Mouse (Mus musculus) hindbrain, embryonic 14.5 days (tissue): ENCODE measurements around the gene Lcn8. TPM values are rescaled to one million over a fixed set of nuclear protein-coding genes. Genes with fewer than 3 reads are reported as not detected.
"Not testable (repeated sequence)": the region's sequence is repeated elsewhere in the genome, so short reads cannot be mapped to it uniquely, and the experiment has no call there.

ENCODE experiments used
- ATAC-seq: fragments of 200-750 bp; cut with Nextera tagmentation; 2 replicates; pipeline ENCODE4 v1.8.0; 2017; ENCODE audit warnings: moderate number of reproducible peaks, mild to moderate bottlenecking, moderate TSS enrichment, moderate library complexity; ENCODE audit not compliant: low FRiP score
- DNase-seq: peaks from one replicate; pipeline ENCODE4 v3.0.0-alpha.2; 2015; ENCODE audit warnings: low spot score
- H3K27ac ChIP-seq: fragments of 300-500 bp; sonication (generic); 2 replicates; pipeline ENCODE4 v1.5.1; 2014; ENCODE audit warnings: mild to moderate bottlenecking, moderate library complexity
- H3K27me3 ChIP-seq: fragments of 300-500 bp; sonication (generic); 2 replicates; pipeline ENCODE4 v1.6.1; 2014; ENCODE audit warnings: mild to moderate bottlenecking, low read length, mixed read lengths; ENCODE audit not compliant: control insufficient read depth, insufficient read depth
- H3K36me3 ChIP-seq: fragments of 300-500 bp; sonication (generic); replicated peaks from 2 replicates; pipeline ENCODE4 v1.6.1; 2014; ENCODE audit not compliant: control insufficient read depth, insufficient read depth
- H3K4me1 ChIP-seq: fragments of 300-500 bp; sonication (generic); replicated peaks from 2 replicates; pipeline ENCODE4 v1.6.1; 2014; ENCODE audit warnings: antibody characterized with exemption, low read length, mixed read lengths; ENCODE audit not compliant: control insufficient read depth, insufficient read depth
- H3K4me2 ChIP-seq: fragments of 300-500 bp; sonication (generic); replicated peaks from 2 replicates; pipeline ENCODE4 v1.6.1; 2014; ENCODE audit warnings: mild to moderate bottlenecking, moderate library complexity
- H3K4me3 ChIP-seq: fragments of 300-500 bp; sonication (generic); replicated peaks from 2 replicates; pipeline ENCODE4 v1.5.1; 2014; ENCODE audit warnings: mild to moderate bottlenecking, low read length
- H3K9ac ChIP-seq: fragments of 300-500 bp; sonication (generic); 2 replicates; pipeline ENCODE4 v1.6.1; 2014
- H3K9me3 ChIP-seq: fragments of 300-500 bp; sonication (generic); 2 replicates; pipeline ENCODE4 v1.6.1; 2016; ENCODE audit warnings: low read length; ENCODE audit not compliant: control insufficient read depth
- WGBS: fragments of 180-500 bp; shearing (Covaris S2); extraction: QIAGEN DNeasy Blood & Tissue Kit; methylation state at CpG from one replicate; pipeline ENCODE4 v1.1.7; 2014; 5-methylcytosine and 5-hydroxymethylcytosine counted together
- polyA plus RNA-seq: library from polyadenylated mRNA; unstranded; fragments of >200 nt; fragmentation: Nextera tagmentation; extraction: Ambion mirVana; gene quantifications from 2 replicates; pipeline ENCODE4 v1.2.1, GENCODE M21; 2014

Gene Lcn8
- polyA plus RNA-seq, 1 experiment from 2014 or later: not detected

DNA sequence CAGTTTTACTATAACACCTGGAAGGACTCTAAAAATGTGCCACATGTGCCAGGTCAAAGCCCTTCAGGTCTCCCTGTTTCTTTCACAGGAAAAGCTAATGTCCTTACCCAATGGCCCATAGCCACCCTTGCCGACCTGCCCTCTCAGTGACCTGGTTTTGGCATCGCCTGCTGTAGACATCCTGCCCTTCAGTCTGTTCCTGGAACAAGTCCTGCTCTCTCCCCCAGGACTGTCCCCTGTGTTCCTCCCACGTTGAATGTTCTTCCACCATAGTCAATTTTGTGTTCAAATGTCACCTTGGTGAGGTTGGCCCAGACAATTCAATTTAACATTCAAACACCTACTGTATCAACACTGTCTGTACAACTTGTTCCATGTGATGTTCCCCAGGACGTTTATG is 44.0 kb downstream of the Lcn8 start:
- Histone ChIP-seq H3K4me2 (no peak overlapping the region), H3K4me3 (no peak overlapping the region), H3K36me3 (no peaks in the 10 kb centered on the region), H3K9ac (no peak overlapping the region), H3K9me3 (no peaks in the 10 kb centered on the region), H3K27me3 (no peaks in the 10 kb centered on the region), H3K4me1 (no peaks in the 10 kb centered on the region), H3K27ac (no peak overlapping the region)
- 70% methylated on average over 4 of the region's 4 CpGs for WGBS
- ATAC-seq (no peak), DNase-seq (no peak)

DNA sequence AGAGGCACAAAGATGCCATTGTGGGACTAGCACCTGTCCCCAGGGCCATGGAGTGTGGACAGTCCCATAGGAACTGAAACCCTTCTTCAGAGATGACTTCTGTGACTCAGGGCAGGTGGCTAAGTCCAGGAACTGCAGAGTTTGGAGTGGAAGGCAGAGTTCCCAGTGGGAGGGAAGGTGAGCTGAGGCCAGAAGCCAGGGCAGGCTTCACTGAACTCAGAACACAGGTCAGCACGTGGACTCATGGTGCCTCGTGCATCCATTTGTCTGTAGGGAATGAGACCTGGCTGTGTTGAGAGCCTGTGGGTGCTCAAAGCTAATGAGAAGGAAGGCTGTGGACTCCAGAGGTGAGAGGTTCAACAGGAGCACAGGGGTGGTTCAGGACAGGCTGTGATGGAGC is 45.8 kb downstream of the Lcn8 start:
- DNase-seq: no peak
- no peak for ATAC-seq
- no peaks in the 10 kb centered on the region for H3K27me3 ChIP-seq
- H3K9ac ChIP-seq: no peak overlapping the region
- no peaks in the 10 kb centered on the region for H3K4me1 ChIP-seq
- no peak overlapping the region for H3K4me3 ChIP-seq
- H3K36me3 ChIP-seq: no peaks in the 10 kb centered on the region
- H3K27ac ChIP-seq: no peak overlapping the region
- no peaks in the 10 kb centered on the region for H3K9me3 ChIP-seq
- 91% methylated on average over 2 of the region's 2 CpGs for WGBS
- no peak overlapping the region for H3K4me2 ChIP-seq

DNA sequence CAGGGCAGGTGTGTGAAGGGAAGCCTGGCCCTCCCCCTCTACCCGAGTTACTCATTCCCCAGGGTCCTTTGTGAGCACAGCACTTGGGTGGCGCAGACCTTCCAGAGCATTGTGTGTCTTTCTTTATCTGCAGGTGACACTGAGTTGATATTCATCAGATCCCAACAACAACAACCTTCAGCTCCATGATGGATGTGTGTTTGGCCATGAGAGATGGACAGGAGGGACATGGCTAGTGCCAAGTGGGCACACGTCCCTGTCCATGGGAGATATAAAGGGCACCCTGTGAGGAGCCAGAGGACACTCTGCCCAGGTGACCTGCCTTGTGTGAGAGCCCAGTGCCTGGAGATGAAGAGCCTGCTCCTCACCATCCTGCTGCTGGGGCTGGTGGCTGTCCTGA is 46.8 kb downstream of the Lcn8 start, which contains the start of gene Obp2a:
Gene Obp2a, plus strand, starts transcription at position 301 of the 400 bp plus-strand sequence.
- H3K27me3 ChIP-seq, H3K9ac ChIP-seq, DNase-seq, H3K27ac ChIP-seq, H3K4me1 ChIP-seq, ATAC-seq, H3K4me3 ChIP-seq, H3K9me3 ChIP-seq, H3K4me2 ChIP-seq, H3K36me3 ChIP-seq: not testable (repeated sequence)
- WGBS: 78% methylated on average over 3 of the region's 3 CpGs

DNA sequence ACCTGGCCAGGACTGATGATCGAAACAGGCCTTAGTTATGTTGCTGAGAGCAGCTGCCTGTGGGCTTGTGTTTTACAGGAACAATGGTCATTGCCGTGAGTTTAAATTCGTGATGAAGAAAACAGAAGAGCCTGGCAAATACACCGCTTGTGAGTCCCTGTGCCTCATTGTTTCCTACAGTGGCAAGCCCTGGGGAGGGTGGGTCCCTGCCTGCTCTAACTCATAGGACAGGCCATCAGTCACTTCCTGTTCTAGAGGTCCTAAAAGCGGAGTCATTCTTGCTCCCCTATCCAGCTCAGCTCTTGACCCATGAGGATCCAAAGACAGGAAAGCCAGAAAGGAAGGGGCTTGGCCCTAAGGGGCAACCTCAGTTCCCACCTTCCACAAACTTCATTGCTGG is 48.1 kb downstream of the Lcn8 start:
- WGBS: 81% methylated on average over 5 of the region's 5 CpGs
- H3K4me1 ChIP-seq: no peaks in the 10 kb centered on the region

DNA sequence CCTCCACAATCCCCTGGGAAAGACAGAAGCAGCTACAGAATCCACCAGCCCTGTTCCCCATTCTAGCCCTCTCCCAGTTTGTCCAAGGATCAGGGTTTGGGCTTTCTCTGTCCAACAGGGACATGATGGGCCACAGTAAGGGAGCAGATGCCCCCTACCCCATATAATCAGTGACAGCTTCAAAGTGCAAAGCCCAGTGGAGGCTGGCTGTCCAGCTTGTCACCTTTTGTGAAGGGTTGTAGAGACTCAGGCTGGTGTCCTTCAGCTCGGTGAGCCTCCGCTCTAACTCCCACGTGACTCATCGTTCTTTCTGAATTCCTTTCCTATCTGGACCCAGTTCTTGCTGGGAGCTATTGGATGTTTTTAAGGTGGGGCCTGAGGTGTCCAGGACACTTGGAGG is 50.8 kb downstream of the Lcn8 start:
- WGBS: 92% methylated on average over 4 of the region's 4 CpGs
- ATAC-seq: no peak

More for the DNA sequence above, 48.1 kb downstream of the Lcn8 start:
- Histone ChIP-seq H3K4me2 (no peak overlapping the region), H3K36me3 (no peaks in the 10 kb centered on the region), H3K9me3 (no peaks in the 10 kb centered on the region), H3K27me3 (no peaks in the 10 kb centered on the region), H3K9ac (no peak overlapping the region), H3K4me3 (no peak overlapping the region), H3K27ac (no peak overlapping the region)
- ATAC-seq: no peak
- no peak for DNase-seq

More for the DNA sequence above, 50.8 kb downstream of the Lcn8 start:
- no peaks in the 10 kb centered on the region for H3K9me3 ChIP-seq
- H3K4me2 ChIP-seq: no peak overlapping the region
- H3K9ac ChIP-seq: no peak overlapping the region
- H3K4me1 ChIP-seq: peaks cover 10% of the 10 kb centered on the region
- no peak overlapping the region for H3K27ac ChIP-seq
- no peaks in the 10 kb centered on the region for H3K27me3 ChIP-seq
- H3K4me3 ChIP-seq: no peak overlapping the region
- no peak for DNase-seq
- no peaks in the 10 kb centered on the region for H3K36me3 ChIP-seq

Other genes starting within 250 kb of the Lcn8 start
- gene Fut7, start 229.9 kb upstream of the Lcn8 start, polyA plus RNA-seq: 0.37 TPM in 1 of 2 replicates, not detected in the other
- 15.6 and 17.3 TPM in 2 replicates for gene Abca2, start 224.4 kb upstream of the Lcn8 start, polyA plus RNA-seq
- 2.2 and 2.6 TPM in 2 replicates for gene Clic3, start 196.3 kb upstream of the Lcn8 start, polyA plus RNA-seq
- gene Paxx, start 192.0 kb upstream of the Lcn8 start, polyA plus RNA-seq: 93.1 and 109 TPM in 2 replicates
- gene Ptgds, start 183.1 kb upstream of the Lcn8 start, polyA plus RNA-seq: 230 and 390 TPM in 2 replicates
- not detected in 2 replicates for gene Lcn12, start 159.2 kb upstream of the Lcn8 start, polyA plus RNA-seq
- 116 and 118 TPM in 2 replicates for gene Fbxw5, start 152.4 kb upstream of the Lcn8 start, polyA plus RNA-seq
- gene C8g, start 151.4 kb upstream of the Lcn8 start, polyA plus RNA-seq: 4.1 and 5.5 TPM in 2 replicates
- 15.6 and 16.3 TPM in 2 replicates for gene Traf2, start 106.2 kb upstream of the Lcn8 start, polyA plus RNA-seq
- gene Edf1, start 95.3 kb upstream of the Lcn8 start, polyA plus RNA-seq: 353 and 366 TPM in 2 replicates
- 1.3 and 1.7 TPM in 2 replicates for gene Mamdc4, start 78.3 kb upstream of the Lcn8 start, polyA plus RNA-seq
- gene Phpt1, start 77.9 kb upstream of the Lcn8 start, polyA plus RNA-seq: 171 and 187 TPM in 2 replicates
- gene Ajm1, start 71.4 kb upstream of the Lcn8 start, polyA plus RNA-seq: 10.8 and 12.7 TPM in 2 replicates
- gene Rabl6, start 44.6 kb upstream of the Lcn8 start, polyA plus RNA-seq: 59.0 and 61.6 TPM in 2 replicates
- gene Ccdc183, start 35.4 kb upstream of the Lcn8 start, polyA plus RNA-seq: 0.26 and 0.44 TPM in 2 replicates
- gene Tmem141, start 31.1 kb upstream of the Lcn8 start, polyA plus RNA-seq: 52.5 and 53.5 TPM in 2 replicates
- gene Fcna, start 25.1 kb upstream of the Lcn8 start, polyA plus RNA-seq: 3.9 and 4.0 TPM in 2 replicates
- gene Lcn5, start 4.8 kb downstream of the Lcn8 start, polyA plus RNA-seq: not detected in 2 replicates
- gene Lcn6, start 23.7 kb downstream of the Lcn8 start, polyA plus RNA-seq: not detected in 2 replicates
- not detected in 2 replicates for gene Lcn10, start 29.6 kb downstream of the Lcn8 start, polyA plus RNA-seq
- not detected in 2 replicates for gene Obp2a, start 46.9 kb downstream of the Lcn8 start, polyA plus RNA-seq
- gene Bmyc, start 53.6 kb downstream of the Lcn8 start, polyA plus RNA-seq: 145 and 153 TPM in 2 replicates
- gene Obp2b, start 83.9 kb downstream of the Lcn8 start, polyA plus RNA-seq: not detected in 2 replicates
- gene Lcn3, start 112.4 kb downstream of the Lcn8 start, polyA plus RNA-seq: not detected in 2 replicates
- not detected in 2 replicates for gene Lcn11, start 123.9 kb downstream of the Lcn8 start, polyA plus RNA-seq
- gene Gm13539, start 129.1 kb downstream of the Lcn8 start, polyA plus RNA-seq: not detected in 2 replicates
- gene Glt6d1, start 162.7 kb downstream of the Lcn8 start, polyA plus RNA-seq: not detected in 2 replicates
- not detected in 2 replicates for gene Lcn9, start 170.0 kb downstream of the Lcn8 start, polyA plus RNA-seq
- not detected in 2 replicates for gene Sohlh1, start 194.1 kb downstream of the Lcn8 start, polyA plus RNA-seq
- gene Kcnt1, start 210.6 kb downstream of the Lcn8 start, polyA plus RNA-seq: 20.4 and 20.6 TPM in 2 replicates